Mouse (Mus musculus): ENCODE results near the gene Nutf2-ps1. TPM values are rescaled to one million over a fixed set of nuclear protein-coding genes. Genes with fewer than 3 reads are reported as not detected.
A peak's percentile ranks its signal among the peaks of the same experiment; 100 is the strongest.
"Not testable (repeated sequence)": the region's sequence is repeated elsewhere in the genome, so short reads cannot be mapped to it uniquely, and the experiment has no call there.

The Nutf2-ps1 gene
- polyA plus RNA-seq (2012; fragmentation: generic; extraction: Trizol), result 34.3 TPM

- not testable (repeated sequence) for H3K79me2 ChIP-seq (ENCODE audit: control insufficient read depth, insufficient read depth); H3K36me3 ChIP-seq (ENCODE audit: control insufficient read depth, insufficient read depth); H3K27me3 ChIP-seq (ENCODE audit: control insufficient read depth, insufficient read depth, insufficient read length); H3K4me2 ChIP-seq (ENCODE audit: low read depth); H3K4me3 ChIP-seq; H3ac ChIP-seq (ENCODE audit: control insufficient read depth, insufficient read length)
Measured at GRCm38 (mm10) chr19:53588968-53589367, at the start of gene Nutf2-ps1. Nutf2-ps1 (minus strand) TSS chr19:53589068.

GRCm38 (mm10) chr19:53638041-53638440 lies 49.2 kb upstream of the Nutf2-ps1 start:
- no peak overlapping the region for H3K4me2 ChIP-seq (ENCODE audit: low read depth)
- no peak overlapping the region for H3K4me3 ChIP-seq
- H3K36me3 ChIP-seq (ENCODE audit: control insufficient read depth, insufficient read depth), result peaks cover 73% of the 10 kb centered on the region
- no peaks in the 10 kb centered on the region for H3K79me2 ChIP-seq (ENCODE audit: control insufficient read depth, insufficient read depth)
- H3ac ChIP-seq (ENCODE audit: control insufficient read depth, insufficient read length), result no peak overlapping the region
- TF ChIP-seq TCF3 (IDR thresholded peaks at IDR 0.05; ENCODE audit: insufficient read length, low read depth) (no peak), E2F4 (IDR thresholded peaks at IDR 0.05; ENCODE audit: insufficient read depth) (no peak)
- H3K27me3 ChIP-seq (ENCODE audit: control insufficient read depth, insufficient read depth, insufficient read length), result no peaks in the 10 kb centered on the region

GRCm38 (mm10) chr19:53621681-53622080 lies 32.8 kb upstream of the Nutf2-ps1 start:
- no peak overlapping the region for H3K4me3 ChIP-seq
- TF ChIP-seq MYOG (IDR thresholded peaks at IDR 0.05; ENCODE audit: control insufficient read depth in 1 of 3, insufficient read depth in 1 of 3, insufficient read length in 2 of 3, low read depth in 2 of 3) (no peak), SRF (IDR thresholded peaks at IDR 0.05; ENCODE audit: control insufficient read depth, insufficient read length, low read depth) (no peak), TCF12 (IDR thresholded peaks at IDR 0.05; ENCODE audit: insufficient read depth, poor library complexity, severe bottlenecking) (no peak), REST (IDR thresholded peaks at IDR 0.05; ENCODE audit: insufficient read depth, insufficient read length) (no peak), CEBPB (IDR thresholded peaks at IDR 0.05; ENCODE audit: insufficient read depth, poor library complexity, severe bottlenecking) (no peak), POLR2AphosphoS2 (IDR thresholded peaks at IDR 0.05; ENCODE audit: insufficient read length, low read depth) (no peak), MAX (IDR thresholded peaks at IDR 0.05; ENCODE audit: low read depth) (no peak), POLR2A (IDR thresholded peaks at IDR 0.05; ENCODE audit: insufficient read length, low read depth) (no peak), MYOD1 (IDR thresholded peaks at IDR 0.05; ENCODE audit: control insufficient read depth in 1 of 3, insufficient read length in 2 of 3, low read depth in 2 of 3) (no peak), TCF3 (IDR thresholded peaks at IDR 0.05; ENCODE audit: insufficient read length, low read depth) (no peak), E2F4 (IDR thresholded peaks at IDR 0.05; ENCODE audit: insufficient read depth) (no peak), USF1 (IDR thresholded peaks at IDR 0.05; ENCODE audit: low read depth) (no peak)
- no peaks in the 10 kb centered on the region for H3K27me3 ChIP-seq (ENCODE audit: control insufficient read depth, insufficient read depth, insufficient read length)
- no peak overlapping the region for H3K4me2 ChIP-seq (ENCODE audit: low read depth)
- no peak overlapping the region for H3ac ChIP-seq (ENCODE audit: control insufficient read depth, insufficient read length)
- peaks cover 67% of the 10 kb centered on the region for H3K36me3 ChIP-seq (ENCODE audit: control insufficient read depth, insufficient read depth)
- peaks cover 9% of the 10 kb centered on the region for H3K79me2 ChIP-seq (ENCODE audit: control insufficient read depth, insufficient read depth)

- Histone ChIP-seq H3ac (ENCODE audit: control insufficient read depth, insufficient read length) (no peak overlapping the region), H3K36me3 (ENCODE audit: control insufficient read depth, insufficient read depth) (peaks cover 8% of the 10 kb centered on the region), H3K4me3 (no peak overlapping the region), H3K4me2 (ENCODE audit: low read depth) (no peak overlapping the region), H3K79me2 (ENCODE audit: control insufficient read depth, insufficient read depth) (peaks cover 95% of the 10 kb centered on the region), H3K27me3 (ENCODE audit: control insufficient read depth, insufficient read depth, insufficient read length) (no peaks in the 10 kb centered on the region)
- TF ChIP-seq CEBPB (IDR thresholded peaks at IDR 0.05; ENCODE audit: insufficient read depth, poor library complexity, severe bottlenecking) (no peak), TCF3 (IDR thresholded peaks at IDR 0.05; ENCODE audit: insufficient read length, low read depth) (no peak), SRF (IDR thresholded peaks at IDR 0.05; ENCODE audit: control insufficient read depth, insufficient read length, low read depth) (no peak), TCF12 (IDR thresholded peaks at IDR 0.05; ENCODE audit: insufficient read depth, poor library complexity, severe bottlenecking) (no peak), MYOG (IDR thresholded peaks at IDR 0.05; ENCODE audit: control insufficient read depth in 1 of 3, insufficient read depth in 1 of 3, insufficient read length in 2 of 3, low read depth in 2 of 3) (no peak), E2F4 (IDR thresholded peaks at IDR 0.05; ENCODE audit: insufficient read depth) (no peak), MAX (IDR thresholded peaks at IDR 0.05; ENCODE audit: low read depth) (no peak), USF1 (IDR thresholded peaks at IDR 0.05; ENCODE audit: low read depth) (no peak), REST (IDR thresholded peaks at IDR 0.05; ENCODE audit: insufficient read depth, insufficient read length) (no peak), POLR2AphosphoS2 (IDR thresholded peaks at IDR 0.05; ENCODE audit: insufficient read length, low read depth) (no peak), POLR2A (IDR thresholded peaks at IDR 0.05; ENCODE audit: insufficient read length, low read depth) (no peak), MYOD1 (IDR thresholded peaks at IDR 0.05; ENCODE audit: control insufficient read depth in 1 of 3, insufficient read length in 2 of 3, low read depth in 2 of 3) (no peak)
Measured at GRCm38 (mm10) chr19:53608921-53609320, 20.1 kb upstream of the Nutf2-ps1 start.

- no peak for TF ChIP-seq POLR2A (IDR thresholded peaks at IDR 0.05; ENCODE audit: insufficient read length, low read depth)
- H3K36me3 ChIP-seq (ENCODE audit: control insufficient read depth, insufficient read depth), result peaks cover 10% of the 10 kb centered on the region
- H3K27me3 ChIP-seq (ENCODE audit: control insufficient read depth, insufficient read depth, insufficient read length), result no peaks in the 10 kb centered on the region
- peak overlapping the region; percentile 85 for H3ac ChIP-seq (ENCODE audit: control insufficient read depth, insufficient read length)
- peak overlapping the region; percentile 91 for H3K4me2 ChIP-seq (ENCODE audit: low read depth)
- peak overlapping the region; percentile 43 for H3K4me3 ChIP-seq
- peaks cover 52% of the 10 kb centered on the region for H3K79me2 ChIP-seq (ENCODE audit: control insufficient read depth, insufficient read depth)
Measured at GRCm38 (mm10) chr19:53601363-53601655, 12.4 kb upstream of the Nutf2-ps1 start.
